Mouse (Mus musculus) megakaryocyte, embryonic 14.5 days (primary cell): ENCODE data around the gene Fam89a.

Experiments used
- FLI1 ChIP-seq: IDR thresholded peaks from 2 replicates; pipeline ENCODE4 v1.6.1; 2012; ENCODE audit warnings: low read length, inconsistent platforms, mixed read lengths
- GATA1 ChIP-seq: IDR thresholded peaks from 3 replicates; pipeline ENCODE4 v1.6.1; 2012; ENCODE audit warnings: mixed read lengths, low read length, inconsistent platforms, borderline replicate concordance

DNA sequence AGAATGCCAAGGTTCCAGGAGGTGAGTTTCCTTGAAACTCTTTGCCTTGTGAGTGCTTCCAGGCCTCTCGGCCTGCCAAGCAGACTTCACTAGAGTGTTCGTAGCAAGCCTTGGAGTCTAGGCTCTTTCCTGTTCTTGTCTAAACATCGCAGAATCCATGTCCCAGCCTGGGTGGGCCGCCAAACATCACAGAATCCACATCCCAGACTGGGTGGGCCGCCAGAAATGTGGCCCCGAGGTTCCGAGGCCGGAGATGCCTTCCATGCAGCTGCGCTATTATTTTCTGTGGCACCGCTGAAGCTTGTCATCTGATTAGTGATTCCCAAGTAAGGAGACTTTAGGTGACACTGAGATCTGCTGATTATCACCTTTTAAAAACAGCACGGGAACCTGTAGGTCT lies 48.9 kb upstream of the Fam89a start:
- no peak for TF ChIP-seq GATA1
- TF ChIP-seq FLI1, result no peak
